ENCODE assay signal across 8 mouse cellular contexts in genomic region chr6:70791824-70792535, GRCm38 (mm10). TPM values are rescaled to one million over a fixed set of nuclear protein-coding genes. Genes with fewer than 3 reads are reported as not detected.
DNase-seq lines count a peak whose midpoint lies in the region; ATAC-seq and TF ChIP-seq lines count a peak whose summit lies in the region.

Gene Rpia, minus strand, starts transcription at chr6:70792232.

- peaks cover 6% of the 10 kb centered on the region for H3K36me3 ChIP-seq in hindbrain, embryonic 10.5 days
- H3K36me3 ChIP-seq in lung, postnatal 0 days (ENCODE audit: insufficient read depth, low read length) = no peaks in the 10 kb centered on the region

- no peaks in the 10 kb centered on the region for H3K9me3 ChIP-seq in hindbrain, embryonic 10.5 days
- no peaks in the 10 kb centered on the region for H3K9me3 ChIP-seq in lung, postnatal 0 days (ENCODE audit: low read length)

- H3K27ac ChIP-seq in hindbrain, embryonic 10.5 days = peak within 1 kb of the TSS; percentile 90
- H3K27ac ChIP-seq in lung, postnatal 0 days (ENCODE audit: low read length) = peak within 1 kb of the TSS; percentile 88

- TF ChIP-seq EP300 in lung, postnatal 0 days (IDR thresholded peaks at IDR 0.05) = peak; percentile 77

- ATAC-seq in frontal cortex, adult (ENCODE audit: low TSS enrichment) = peak; percentile 98
- peak; percentile 96 for ATAC-seq in lung, postnatal 0 days

- H3K4me2 ChIP-seq in lung, postnatal 0 days (replicated peaks; ENCODE audit: low read depth, low read length) = peak within 1 kb of the TSS; percentile 95

- TF ChIP-seq CTCF in lung, postnatal 0 days (IDR thresholded peaks at IDR 0.05) = peak; percentile 61

- under 1% methylated on average over 62 of the region's 62 CpGs for WGBS in hindbrain, embryonic 10.5 days
- WGBS in lung, postnatal 0 days = 1% methylated on average over 57 of the region's 62 CpGs

- DNase-seq in MEL-GATA-1-ER (ENCODE audit: extremely low read depth, low read depth) = peak; percentile 97
- DNase-seq in cerebellum, adult 8-10 months = peak; percentile 95
- DNase-seq in hindbrain, embryonic 10.5 days (ENCODE audit: low spot score) = peak; percentile 97
- peak; percentile 99 for DNase-seq in layer of hippocampus, adult 9-11 months
- DNase-seq in lung, postnatal 0 days (ENCODE audit: low spot score) = peak; percentile 100
- peak; percentile 97 for DNase-seq in ovary, postnatal 14 days (ENCODE audit: low spot score)
- peak; percentile 98 for DNase-seq in thymus, postnatal 14 days

- H3K27me3 ChIP-seq in hindbrain, embryonic 10.5 days (ENCODE audit: insufficient read depth, poor library complexity, severe bottlenecking) = no peaks in the 10 kb centered on the region
- no peaks in the 10 kb centered on the region for H3K27me3 ChIP-seq in lung, postnatal 0 days (replicated peaks; ENCODE audit: insufficient read depth, low read length)

- peak within 1 kb of the TSS; percentile 39 for H3K9ac ChIP-seq in lung, postnatal 0 days (replicated peaks; ENCODE audit: low read depth)

- peaks cover 24% of the 10 kb centered on the region for H3K4me1 ChIP-seq in hindbrain, embryonic 10.5 days (replicated peaks)
- H3K4me1 ChIP-seq in lung, postnatal 0 days (ENCODE audit: insufficient read depth, low read depth, low read length) = peaks cover 13% of the 10 kb centered on the region; the same call in 1 of the 2 replicates

- H3K4me3 ChIP-seq in hindbrain, embryonic 10.5 days = peak within 1 kb of the TSS; percentile 75
- H3K4me3 ChIP-seq in lung, postnatal 0 days (ENCODE audit: low read depth, low read length) = peak within 1 kb of the TSS; percentile 63

RNA-seq across cellular contexts. Expression of gene Rpia, which starts in this region (rescaled TPM):
- polyA plus RNA-seq in hindbrain, embryonic 10.5 days (2016; fragmentation: Nextera tagmentation; extraction: Ambion mirVana) = 1.8 and 2.2 TPM in 2 replicates
- polyA plus RNA-seq in lung, postnatal 0 days (2015; fragmentation: Nextera tagmentation; extraction: Ambion mirVana) = 2.3 and 2.4 TPM in 2 replicates

Comparison
In these comparisons a context has a peak if more than half of its experiments do, and no peak if none do; other contexts are left out.
1. Peak in every context shown above with its lines: DNase-seq, ATAC-seq, H3K4me3 ChIP-seq and H3K27ac ChIP-seq.